Mouse (Mus musculus): ENCODE measurements around the gene Sergef. TPM values are rescaled to one million over a fixed set of nuclear protein-coding genes. Genes with fewer than 3 reads are reported as not detected.

The Sergef gene
- polyA plus RNA-seq, 1 experiment from 2014 or later = 7.5 TPM

GRCm38 (mm10) chr7:46589181-46589580 is 50.4 kb downstream of the Sergef start:
- Histone ChIP-seq H3K9me3 (ENCODE audit: control insufficient read depth) (no peaks in the 10 kb centered on the region), H3K27me3 (replicated peaks; ENCODE audit: control insufficient read depth, insufficient read depth, low read length) (no peaks in the 10 kb centered on the region), H3K9ac (ENCODE audit: low read depth, low read length) (no peak overlapping the region), H3K4me3 (ENCODE audit: low read depth, low read length) (no peak overlapping the region), H3K4me1 (replicated peaks; ENCODE audit: control insufficient read depth, insufficient read depth, low read length) (no peaks in the 10 kb centered on the region), H3K27ac (ENCODE audit: low read depth, low read length) (no peak overlapping the region), H3K4me2 (replicated peaks; ENCODE audit: low read depth) (no peak overlapping the region), H3K36me3 (ENCODE audit: control insufficient read depth, insufficient read depth) (no peaks in the 10 kb centered on the region; the same call in 1 of the 2 replicates)
- ATAC-seq = no peak
- no peak for TF ChIP-seq CTCF (IDR thresholded peaks at IDR 0.05; ENCODE audit: low read depth)
- 81% methylated on average over 12 of the region's 12 CpGs for WGBS

DNA sequence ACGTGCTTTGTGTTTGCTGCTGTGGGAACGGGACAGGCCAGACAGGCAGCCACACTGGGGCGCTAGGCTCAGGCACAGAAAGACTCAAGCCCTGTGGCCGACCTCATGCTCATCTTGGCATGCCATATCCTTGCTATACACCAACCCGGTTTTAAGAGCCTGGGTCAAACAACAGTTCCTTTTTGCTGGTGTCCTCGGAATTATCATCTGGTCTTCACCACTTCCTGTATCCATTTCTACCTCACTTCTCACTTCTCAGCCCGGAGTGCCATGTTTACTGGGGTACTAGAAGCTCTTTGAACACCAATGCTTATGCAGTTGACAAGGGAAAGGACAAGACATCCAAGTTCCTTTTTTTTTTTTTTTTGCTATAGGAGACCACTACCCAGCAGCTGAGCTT is 51.6 kb downstream of the Sergef start:
- Histone ChIP-seq H3K4me2 (replicated peaks; ENCODE audit: low read depth) (no peak overlapping the region), H3K9me3 (ENCODE audit: control insufficient read depth) (no peaks in the 10 kb centered on the region), H3K9ac (ENCODE audit: low read depth, low read length) (no peak overlapping the region), H3K27ac (ENCODE audit: low read depth, low read length) (no peak overlapping the region), H3K4me1 (replicated peaks; ENCODE audit: control insufficient read depth, insufficient read depth, low read length) (no peaks in the 10 kb centered on the region), H3K27me3 (replicated peaks; ENCODE audit: control insufficient read depth, insufficient read depth, low read length) (no peaks in the 10 kb centered on the region), H3K4me3 (ENCODE audit: low read depth, low read length) (no peak overlapping the region), H3K36me3 (ENCODE audit: control insufficient read depth, insufficient read depth) (no peaks in the 10 kb centered on the region; the same call in 1 of the 2 replicates)
- no peak for TF ChIP-seq CTCF (IDR thresholded peaks at IDR 0.05; ENCODE audit: low read depth)
- 86% methylated on average over 7 of the region's 7 CpGs for WGBS
- ATAC-seq = no peak

GRCm38 (mm10) chr7:46587466-46587865 is 52.1 kb downstream of the Sergef start:
- Histone ChIP-seq H3K27ac (ENCODE audit: low read depth, low read length) (no peak overlapping the region), H3K36me3 (ENCODE audit: control insufficient read depth, insufficient read depth) (no peaks in the 10 kb centered on the region; the same call in 1 of the 2 replicates), H3K4me3 (ENCODE audit: low read depth, low read length) (no peak overlapping the region), H3K4me1 (replicated peaks; ENCODE audit: control insufficient read depth, insufficient read depth, low read length) (no peaks in the 10 kb centered on the region), H3K27me3 (replicated peaks; ENCODE audit: control insufficient read depth, insufficient read depth, low read length) (no peaks in the 10 kb centered on the region), H3K9ac (ENCODE audit: low read depth, low read length) (no peak overlapping the region), H3K4me2 (replicated peaks; ENCODE audit: low read depth) (no peak overlapping the region), H3K9me3 (ENCODE audit: control insufficient read depth) (no peaks in the 10 kb centered on the region)
- ATAC-seq = no peak
- WGBS = 67% methylated on average over 17 of the region's 17 CpGs
- no peak for TF ChIP-seq CTCF (IDR thresholded peaks at IDR 0.05; ENCODE audit: low read depth)

DNA sequence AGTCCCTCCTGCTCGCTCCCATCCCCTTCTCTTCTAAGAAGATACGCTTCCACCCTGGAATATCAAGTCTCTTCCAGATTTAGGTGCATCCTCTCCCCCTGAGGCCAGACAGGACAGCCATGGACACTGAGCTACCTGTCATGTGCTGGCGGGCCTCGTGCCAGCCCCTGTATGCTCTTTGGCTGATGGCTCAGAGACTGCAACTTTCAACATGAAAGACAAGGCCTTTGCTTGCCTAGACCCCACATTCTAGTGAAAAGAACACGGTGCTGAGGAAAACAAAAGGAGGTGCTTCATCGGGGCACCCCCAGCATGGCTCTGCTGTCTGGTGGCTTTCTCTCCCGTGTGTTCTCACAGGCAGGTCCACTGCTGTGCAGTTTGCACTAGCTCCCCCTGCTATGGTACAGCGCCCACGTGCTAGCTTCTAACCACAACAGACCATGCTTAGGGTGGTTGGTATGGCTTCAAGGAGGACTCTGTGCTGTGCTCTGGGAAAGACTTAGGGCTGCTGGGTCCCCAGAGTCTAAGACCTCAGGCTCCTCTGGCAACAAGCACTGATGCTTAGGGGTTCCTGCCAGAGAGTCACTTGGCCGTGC is 52.9 kb downstream of the Sergef start:
- H3K4me1 ChIP-seq (replicated peaks; ENCODE audit: control insufficient read depth, insufficient read depth, low read length) = no peaks in the 10 kb centered on the region
- no peaks in the 10 kb centered on the region; the same call in 1 of the 2 replicates for H3K36me3 ChIP-seq (ENCODE audit: control insufficient read depth, insufficient read depth)
- no peak overlapping the region for H3K27ac ChIP-seq (ENCODE audit: low read depth, low read length)
- H3K9ac ChIP-seq (ENCODE audit: low read depth, low read length) = no peak overlapping the region
- H3K4me2 ChIP-seq (replicated peaks; ENCODE audit: low read depth) = no peak overlapping the region
- TF ChIP-seq CTCF (IDR thresholded peaks at IDR 0.05; ENCODE audit: low read depth) = no peak
- ATAC-seq = no peak
- no peak overlapping the region for H3K4me3 ChIP-seq (ENCODE audit: low read depth, low read length)
- no peaks in the 10 kb centered on the region for H3K9me3 ChIP-seq (ENCODE audit: control insufficient read depth)
- WGBS = 87% methylated on average over 10 of the region's 10 CpGs
- H3K27me3 ChIP-seq (replicated peaks; ENCODE audit: control insufficient read depth, insufficient read depth, low read length) = no peaks in the 10 kb centered on the region

DNA sequence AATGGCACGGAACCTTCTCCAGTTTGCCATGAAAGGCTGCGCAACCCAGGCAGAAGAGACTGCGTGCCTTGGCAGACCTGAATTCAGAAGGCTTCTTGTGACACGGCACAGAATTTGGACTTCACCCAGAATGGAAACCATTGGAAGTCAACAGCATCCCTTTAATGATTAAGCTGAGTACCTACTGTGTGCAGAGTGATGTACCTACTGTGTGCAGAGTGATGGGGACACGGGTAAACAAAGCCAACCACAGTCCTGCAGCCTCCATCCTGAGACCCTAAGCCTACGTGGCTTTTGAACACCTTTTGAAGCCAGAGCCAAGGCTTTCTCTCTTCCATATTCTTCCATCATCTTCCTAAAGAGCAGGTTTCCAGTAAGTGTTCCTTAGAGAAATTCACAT is 56.9 kb downstream of the Sergef start:
- H3K36me3 ChIP-seq (ENCODE audit: control insufficient read depth, insufficient read depth) = no peaks in the 10 kb centered on the region
- H3K9me3 ChIP-seq (ENCODE audit: control insufficient read depth) = no peaks in the 10 kb centered on the region
- H3K9ac ChIP-seq (ENCODE audit: low read depth, low read length) = no peak overlapping the region
- no peak overlapping the region for H3K4me2 ChIP-seq (replicated peaks; ENCODE audit: low read depth)
- WGBS = 95% methylated on average over 6 of the region's 6 CpGs
- no peak overlapping the region for H3K4me3 ChIP-seq (ENCODE audit: low read depth, low read length)
- no peaks in the 10 kb centered on the region for H3K27me3 ChIP-seq (replicated peaks; ENCODE audit: control insufficient read depth, insufficient read depth, low read length)
- H3K27ac ChIP-seq (ENCODE audit: low read depth, low read length) = no peak overlapping the region
- TF ChIP-seq CTCF (IDR thresholded peaks at IDR 0.05; ENCODE audit: low read depth) = no peak
- no peaks in the 10 kb centered on the region for H3K4me1 ChIP-seq (replicated peaks; ENCODE audit: control insufficient read depth, insufficient read depth, low read length)
- ATAC-seq = no peak

DNA sequence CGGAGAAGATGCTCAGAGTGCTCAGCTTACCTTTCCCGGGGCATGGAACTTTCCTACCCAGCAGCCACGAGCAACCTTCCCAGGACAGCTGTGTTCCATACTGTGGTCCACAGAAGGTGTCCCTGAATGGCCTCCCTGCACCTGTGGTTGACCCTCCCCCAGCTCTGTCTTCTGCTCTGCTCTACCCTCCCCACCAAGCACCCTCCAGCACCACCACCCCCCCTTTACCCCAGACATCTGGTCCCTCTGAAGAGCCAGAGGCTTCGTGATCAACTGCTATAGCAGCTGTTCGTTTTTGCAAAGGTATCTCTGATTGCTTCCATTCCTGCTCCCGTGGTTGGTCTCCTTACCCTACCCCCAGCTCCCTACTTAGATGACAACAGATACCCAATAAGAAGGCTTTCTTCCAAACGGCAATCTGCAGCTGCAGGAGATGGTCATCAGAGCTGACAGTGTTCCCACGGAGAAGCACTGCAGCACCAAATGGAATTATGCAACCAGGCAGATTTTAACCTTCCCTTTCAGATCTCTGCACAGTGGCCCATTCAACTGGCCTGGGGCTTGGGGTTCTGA is 58.2 kb downstream of the Sergef start:
- Histone ChIP-seq H3K27me3 (replicated peaks; ENCODE audit: control insufficient read depth, insufficient read depth, low read length) (no peaks in the 10 kb centered on the region), H3K4me3 (ENCODE audit: low read depth, low read length) (no peak overlapping the region), H3K4me2 (replicated peaks; ENCODE audit: low read depth) (no peak overlapping the region), H3K27ac (ENCODE audit: low read depth, low read length) (no peak overlapping the region), H3K9me3 (ENCODE audit: control insufficient read depth) (no peaks in the 10 kb centered on the region), H3K9ac (ENCODE audit: low read depth, low read length) (no peak overlapping the region), H3K4me1 (replicated peaks; ENCODE audit: control insufficient read depth, insufficient read depth, low read length) (no peaks in the 10 kb centered on the region), H3K36me3 (ENCODE audit: control insufficient read depth, insufficient read depth) (no peaks in the 10 kb centered on the region)
- ATAC-seq = no peak
- WGBS = 80% methylated on average over 8 of the region's 8 CpGs
- TF ChIP-seq CTCF (IDR thresholded peaks at IDR 0.05; ENCODE audit: low read depth) = no peak
